Mouse (Mus musculus) hindbrain, embryonic 10.5 days (tissue): ENCODE data around the gene Tspan9. TPM values are rescaled to one million over a fixed set of nuclear protein-coding genes. Genes with fewer than 3 reads are reported as not detected.

Source experiments
- DNase-seq: peaks from one replicate; pipeline ENCODE4 v3.0.0-alpha.2; 2017; ENCODE audit warnings: low spot score
- H3K27ac ChIP-seq: fragments of 300-500 bp; sonication (generic); 2 replicates; pipeline ENCODE4 v1.5.1; 2016; ENCODE audit warnings: mild to moderate bottlenecking, moderate library complexity
- H3K27me3 ChIP-seq: fragments of 300-500 bp; sonication (generic); 2 replicates; pipeline ENCODE4 v1.6.1; 2016; ENCODE audit warnings: mild to moderate bottlenecking; ENCODE audit not compliant: poor library complexity, insufficient read depth, severe bottlenecking
- H3K36me3 ChIP-seq: fragments of 300-500 bp; sonication (generic); 2 replicates; pipeline ENCODE4 v1.6.1; 2016; ENCODE audit warnings: mild to moderate bottlenecking, moderate library complexity
- H3K4me1 ChIP-seq: fragments of 300-500 bp; sonication (generic); replicated peaks from 2 replicates; pipeline ENCODE4 v1.6.1; 2016; ENCODE audit warnings: mild to moderate bottlenecking
- H3K4me3 ChIP-seq: fragments of 300-500 bp; sonication (generic); 2 replicates; pipeline ENCODE4 v1.5.1; 2016; ENCODE audit warnings: mild to moderate bottlenecking, moderate library complexity
- H3K9me3 ChIP-seq: fragments of 300-500 bp; sonication (generic); 2 replicates; pipeline ENCODE4 v1.6.1; 2016; ENCODE audit warnings: mild to moderate bottlenecking, moderate library complexity
- WGBS: fragments of 180-500 bp; shearing (Covaris S2); methylation state at CpG from one replicate; pipeline ENCODE4 v1.1.7; 2016; 5-methylcytosine and 5-hydroxymethylcytosine counted together
- polyA plus RNA-seq: library from polyadenylated mRNA; unstranded; fragments of >200 nt; fragmentation: Nextera tagmentation; extraction: Ambion mirVana; gene quantifications from 2 replicates; pipeline ENCODE4 v1.2.1, GENCODE M21; 2016

Tspan9 gene
- polyA plus RNA-seq, 1 experiment from 2014 or later, result 65.7 TPM

DNA sequence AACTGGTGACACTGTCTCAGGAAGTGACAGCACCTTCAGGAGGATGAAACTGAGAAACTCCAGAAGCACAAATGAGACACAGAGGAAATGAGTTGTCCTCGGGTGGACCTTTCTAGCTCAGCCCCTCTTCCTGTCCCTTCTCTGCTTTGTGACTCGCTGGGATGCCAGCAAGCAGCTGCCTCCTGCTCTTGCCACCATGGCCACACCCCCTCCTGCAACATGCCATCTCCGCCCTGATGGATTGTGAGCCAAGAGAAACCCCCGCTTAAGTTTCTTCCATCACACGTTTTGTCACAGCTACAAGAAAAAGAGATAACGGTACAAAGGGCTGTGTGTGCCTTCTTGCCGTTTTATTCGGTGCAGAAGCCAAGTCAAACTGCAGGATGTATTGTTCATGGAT lies 137.2 kb downstream of the Tspan9 start:
- H3K4me3 ChIP-seq, result no peak overlapping the region
- peaks cover 90% of the 10 kb centered on the region for H3K4me1 ChIP-seq
- WGBS, result 39% methylated on average over 8 of the region's 8 CpGs
- no peak for DNase-seq
- no peaks in the 10 kb centered on the region for H3K36me3 ChIP-seq
- H3K9me3 ChIP-seq, result no peaks in the 10 kb centered on the region
- peak overlapping the region; percentile 60; the same call in 1 of the 2 replicates for H3K27ac ChIP-seq
- H3K27me3 ChIP-seq, result 0 out of 2 replicates have a peak, but pooled peaks cover 2% of the 10 kb centered on the region

GRCm38 (mm10) chr6:128004544-128004943 lies 138.8 kb downstream of the Tspan9 start:
- no peak for DNase-seq
- Histone ChIP-seq H3K27ac (peak overlapping the region; percentile 75), H3K9me3 (no peaks in the 10 kb centered on the region), H3K36me3 (no peaks in the 10 kb centered on the region), H3K27me3 (0 out of 2 replicates have a peak, but pooled peaks cover 2% of the 10 kb centered on the region), H3K4me3 (no peak overlapping the region), H3K4me1 (peaks cover 84% of the 10 kb centered on the region)
- WGBS, result 83% methylated on average over 16 of the region's 16 CpGs

- peak overlapping the region; percentile 75 for H3K27ac ChIP-seq
- H3K4me3 ChIP-seq, result no peak overlapping the region
- H3K4me1 ChIP-seq, result peaks cover 78% of the 10 kb centered on the region
- no peak for DNase-seq
- H3K9me3 ChIP-seq, result no peaks in the 10 kb centered on the region
- 0 out of 2 replicates have a peak, but pooled peaks cover 2% of the 10 kb centered on the region for H3K27me3 ChIP-seq
- 64% methylated on average over 5 of the region's 5 CpGs for WGBS
- H3K36me3 ChIP-seq, result no peaks in the 10 kb centered on the region
Observed at GRCm38 (mm10) chr6:128003542-128003941, 139.9 kb downstream of the Tspan9 start.

GRCm38 (mm10) chr6:128002667-128003066 lies 140.7 kb downstream of the Tspan9 start:
- WGBS, result 86% methylated on average over 4 of the region's 4 CpGs
- H3K36me3 ChIP-seq, result peaks cover 5% of the 10 kb centered on the region
- no peak for DNase-seq
- H3K27ac ChIP-seq, result no peak overlapping the region
- H3K9me3 ChIP-seq, result no peaks in the 10 kb centered on the region
- peaks cover 69% of the 10 kb centered on the region for H3K4me1 ChIP-seq
- H3K27me3 ChIP-seq, result 0 out of 2 replicates have a peak, but pooled peaks cover 2% of the 10 kb centered on the region
- H3K4me3 ChIP-seq, result no peak overlapping the region

GRCm38 (mm10) chr6:128002104-128002503 lies 141.3 kb downstream of the Tspan9 start:
- Histone ChIP-seq H3K4me3 (no peak overlapping the region), H3K27me3 (0 out of 2 replicates have a peak, but pooled peaks cover 2% of the 10 kb centered on the region), H3K4me1 (peaks cover 63% of the 10 kb centered on the region), H3K36me3 (peaks cover 10% of the 10 kb centered on the region), H3K27ac (0 out of 2 replicates have a peak overlapping the region, but pooled peaks have one; percentile 31), H3K9me3 (no peaks in the 10 kb centered on the region)
- WGBS, result 70% methylated on average over 10 of the region's 10 CpGs
- no peak for DNase-seq

GRCm38 (mm10) chr6:128001587-128001986 lies 141.8 kb downstream of the Tspan9 start:
- DNase-seq, result no peak
- Histone ChIP-seq H3K27me3 (0 out of 2 replicates have a peak, but pooled peaks cover 2% of the 10 kb centered on the region), H3K9me3 (no peaks in the 10 kb centered on the region), H3K4me1 (peaks cover 58% of the 10 kb centered on the region), H3K4me3 (no peak overlapping the region), H3K36me3 (peaks cover 10% of the 10 kb centered on the region), H3K27ac (peak overlapping the region; percentile 54; the same call in 1 of the 2 replicates)
- 32% methylated on average over 1 of the region's 1 CpGs for WGBS

DNA sequence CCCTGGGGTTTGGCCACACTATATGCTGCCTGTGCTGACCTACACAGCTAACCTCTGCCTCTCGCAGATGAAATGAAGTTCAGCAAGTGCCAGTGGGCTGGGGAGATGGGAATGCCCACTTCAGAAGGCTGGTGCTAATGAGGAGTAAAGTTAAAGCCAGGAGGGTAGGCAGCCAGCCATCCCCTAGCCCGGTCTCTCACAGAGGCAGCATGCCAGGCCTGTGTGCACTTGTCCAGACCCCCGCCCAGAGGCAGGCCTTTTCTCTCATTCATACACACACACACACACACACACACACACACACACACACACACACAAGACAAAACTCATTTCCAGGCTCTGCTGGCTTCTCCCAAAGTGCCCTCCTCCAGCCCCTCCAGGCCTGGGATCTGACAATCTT lies 142.6 kb downstream of the Tspan9 start:
- WGBS, result 79% methylated on average over 3 of the region's 3 CpGs

DNA sequence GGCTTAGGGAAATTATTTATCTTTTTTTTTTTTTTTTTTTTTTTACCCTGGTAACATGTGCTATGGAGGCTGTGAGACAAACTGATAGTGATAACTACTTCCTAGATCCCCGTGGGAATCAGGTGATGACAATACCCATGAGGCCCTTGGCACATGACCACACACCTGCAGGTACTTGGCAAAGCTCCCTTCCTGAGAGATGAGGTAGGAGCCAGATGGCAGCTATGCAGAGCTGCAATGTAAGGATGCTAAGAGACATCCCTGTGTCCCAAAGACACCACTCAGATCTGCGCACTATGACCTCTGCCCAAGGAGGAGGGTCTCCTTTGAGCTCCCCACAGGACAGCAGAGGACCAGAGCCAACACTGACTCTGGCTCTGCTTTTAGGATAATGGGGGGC lies 144.3 kb downstream of the Tspan9 start:
- H3K9me3 ChIP-seq, result no peaks in the 10 kb centered on the region
- no peak for DNase-seq
- no peak overlapping the region for H3K27ac ChIP-seq
- WGBS, result 93% methylated on average over 2 of the region's 2 CpGs
- peaks cover 10% of the 10 kb centered on the region for H3K36me3 ChIP-seq
- no peaks in the 10 kb centered on the region for H3K27me3 ChIP-seq
- peaks cover 46% of the 10 kb centered on the region for H3K4me1 ChIP-seq
- H3K4me3 ChIP-seq, result no peak overlapping the region

More for the DNA sequence above, 142.6 kb downstream of the Tspan9 start:
- peaks cover 10% of the 10 kb centered on the region for H3K36me3 ChIP-seq
- H3K4me3 ChIP-seq, result no peak overlapping the region
- H3K27me3 ChIP-seq, result 0 out of 2 replicates have a peak, but pooled peaks cover 2% of the 10 kb centered on the region
- no peak for DNase-seq
- H3K9me3 ChIP-seq, result no peaks in the 10 kb centered on the region
- H3K27ac ChIP-seq, result peak overlapping the region; percentile 6; the same call in 1 of the 2 replicates
- peaks cover 52% of the 10 kb centered on the region for H3K4me1 ChIP-seq

GRCm38 (mm10) chr6:127996928-127997327 lies 146.5 kb downstream of the Tspan9 start:
- peaks cover 41% of the 10 kb centered on the region for H3K4me1 ChIP-seq
- no peak overlapping the region for H3K4me3 ChIP-seq
- no peak overlapping the region for H3K27ac ChIP-seq
- H3K9me3 ChIP-seq, result no peaks in the 10 kb centered on the region
- peaks cover 16% of the 10 kb centered on the region for H3K36me3 ChIP-seq
- DNase-seq, result no peak
- 80% methylated on average over 5 of the region's 5 CpGs for WGBS
- H3K27me3 ChIP-seq, result no peaks in the 10 kb centered on the region

GRCm38 (mm10) chr6:127992993-127993392 lies 150.4 kb downstream of the Tspan9 start:
- H3K27me3 ChIP-seq, result no peaks in the 10 kb centered on the region
- H3K27ac ChIP-seq, result 0 out of 2 replicates have a peak overlapping the region, but pooled peaks have one; percentile 19
- 84% methylated on average over 8 of the region's 8 CpGs for WGBS
- DNase-seq, result no peak
- peaks cover 14% of the 10 kb centered on the region for H3K36me3 ChIP-seq
- peaks cover 52% of the 10 kb centered on the region for H3K4me1 ChIP-seq
- no peak overlapping the region for H3K4me3 ChIP-seq
- no peaks in the 10 kb centered on the region for H3K9me3 ChIP-seq

DNA sequence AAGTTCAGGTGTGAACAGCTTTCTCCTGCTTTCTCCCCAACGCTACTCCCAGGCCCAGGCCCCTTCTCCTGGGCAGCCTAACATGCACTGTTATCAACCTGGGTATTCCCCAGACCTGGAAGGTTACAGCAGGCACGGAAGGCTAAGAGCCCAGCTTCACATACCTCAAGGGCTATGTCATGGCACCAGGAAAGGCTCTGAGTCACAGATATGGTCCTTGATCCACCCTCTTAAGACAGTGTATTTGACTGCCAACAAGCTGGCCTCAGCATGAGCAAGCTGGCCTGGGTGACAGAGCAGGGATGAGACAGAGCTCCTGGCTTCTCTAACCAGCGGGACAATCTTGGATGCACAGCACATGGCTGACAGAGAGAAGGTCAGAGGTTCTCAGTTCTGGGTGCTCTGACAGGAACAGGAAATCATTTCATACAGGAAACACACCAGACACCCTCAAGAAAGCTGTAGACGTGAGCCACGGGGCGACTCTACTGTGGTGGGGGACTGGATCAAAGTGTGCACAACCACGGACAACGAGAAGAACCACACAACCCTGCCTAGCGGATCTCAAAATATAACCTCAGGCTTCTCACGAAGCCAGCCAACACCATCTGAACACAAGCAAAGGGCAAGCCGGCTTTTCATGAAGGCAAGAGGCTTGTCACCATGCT lies 151.8 kb downstream of the Tspan9 start:
- no peak overlapping the region for H3K4me3 ChIP-seq
- no peak for DNase-seq
- H3K9me3 ChIP-seq, result no peaks in the 10 kb centered on the region
- peaks cover 56% of the 10 kb centered on the region for H3K4me1 ChIP-seq
- H3K36me3 ChIP-seq, result 0 out of 2 replicates have a peak, but pooled peaks cover 6% of the 10 kb centered on the region
- WGBS, result 89% methylated on average over 11 of the region's 11 CpGs
- H3K27me3 ChIP-seq, result no peaks in the 10 kb centered on the region
- H3K27ac ChIP-seq, result no peak overlapping the region

- Histone ChIP-seq H3K27me3 (no peaks in the 10 kb centered on the region), H3K27ac (peak overlapping the region; percentile 62), H3K4me1 (peaks cover 65% of the 10 kb centered on the region), H3K36me3 (0 out of 2 replicates have a peak, but pooled peaks cover 6% of the 10 kb centered on the region), H3K4me3 (no peak overlapping the region), H3K9me3 (no peaks in the 10 kb centered on the region)
- 72% methylated on average over 11 of the region's 11 CpGs for WGBS
- no peak for DNase-seq
Observed at GRCm38 (mm10) chr6:127989624-127990212, 153.7 kb downstream of the Tspan9 start.

GRCm38 (mm10) chr6:127988944-127989494 lies 154.4 kb downstream of the Tspan9 start:
- peak overlapping the region; percentile 62 for H3K27ac ChIP-seq
- no peak overlapping the region for H3K4me3 ChIP-seq
- 0 out of 2 replicates have a peak, but pooled peaks cover 6% of the 10 kb centered on the region for H3K36me3 ChIP-seq
- WGBS, result 71% methylated on average over 12 of the region's 12 CpGs
- no peaks in the 10 kb centered on the region for H3K27me3 ChIP-seq
- no peak for DNase-seq
- H3K4me1 ChIP-seq, result peaks cover 61% of the 10 kb centered on the region
- no peaks in the 10 kb centered on the region for H3K9me3 ChIP-seq
